Mouse (Mus musculus) heart, postnatal 10 days (tissue): ENCODE results near the gene Gm10715. TPM values are rescaled to one million over a fixed set of nuclear protein-coding genes. Genes with fewer than 3 reads are reported as not detected.
"Not testable (repeated sequence)": the region's sequence is repeated elsewhere in the genome, so short reads cannot be mapped to it uniquely, and the experiment has no call there.

ENCODE experiments used
- DNase-seq, 2 experiments: peaks; one replicate each; pipeline ENCODE4 v3.0.0; 2021
- intact Hi-C: fragments of 180-260 bp; cut with DNase I; formaldehyde crosslinking; loops from one replicate; pipeline ENCODE4 v1.15.1; 2025
- total RNA-seq, 2 experiments: library from RNA; stranded (reverse); gene quantifications; 2 replicates each; pipeline ENCODE4 v1.2.3; 2021

The Gm10715 gene
- total RNA-seq: not detected

- DNase-seq, intact Hi-C loops: not testable (repeated sequence)
Measured at GRCm38 (mm10) chr9:3036577-3036976, at the start of gene Gm10715. Gm10715 (plus strand) TSS chr9:3036877.

GRCm38 (mm10) chr9:3000445-3000972 lies 36.2 kb upstream of the Gm10715 start, which contains the start of gene Gm10722:
Gm10722 (plus strand) TSS chr9:3000922.
- peak; percentile 22 to 31 for DNase-seq
- intact Hi-C loops: not testable (repeated sequence)

GRCm38 (mm10) chr9:3001006-3001405 lies 35.7 kb upstream of the Gm10715 start:
- DNase-seq: peak; percentile 21 to 41
- intact Hi-C loops: not testable (repeated sequence)

DNA sequence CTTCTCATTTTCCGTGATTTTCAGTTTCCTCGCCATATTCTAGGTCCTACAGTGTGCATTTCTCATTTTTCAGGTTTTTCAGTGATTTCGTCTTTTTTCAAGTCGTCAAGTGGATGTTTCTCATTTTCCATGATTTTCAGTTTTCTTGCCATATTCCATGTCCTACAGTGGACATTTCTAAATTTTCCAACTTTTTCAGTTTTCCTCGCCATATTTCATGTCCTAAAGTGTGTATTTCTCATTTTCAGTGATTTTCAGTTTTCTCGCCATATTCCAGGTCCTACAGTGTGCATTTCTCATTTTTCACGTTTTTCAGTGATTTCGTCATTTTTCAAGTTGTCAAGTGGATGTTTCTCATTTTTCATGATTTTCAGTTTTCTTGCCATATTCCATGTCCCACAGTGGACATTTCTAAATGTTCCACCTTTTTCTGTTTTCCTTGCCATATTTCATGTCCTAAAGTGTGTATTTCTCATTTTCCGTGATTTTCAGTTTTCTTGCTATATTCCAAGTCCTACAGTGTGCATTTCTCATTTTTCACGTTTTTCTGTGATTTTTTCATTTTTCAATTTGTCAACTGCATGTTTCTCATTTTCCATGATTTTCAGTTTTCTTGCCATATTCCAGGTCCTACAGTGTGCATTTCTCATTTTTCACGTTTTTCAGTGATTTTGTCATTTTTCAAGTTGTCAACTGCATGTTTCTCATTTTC lies 34.6 kb upstream of the Gm10715 start:
- peak; percentile 98 to 100 for DNase-seq
- intact Hi-C loops: not testable (repeated sequence)

- intact Hi-C loops, DNase-seq: not testable (repeated sequence)
Measured at GRCm38 (mm10) chr9:3002794-3003396, 33.8 kb upstream of the Gm10715 start, which contains the start of gene Gm11168. Gm11168 (plus strand) TSS chr9:3003346.

GRCm38 (mm10) chr9:3006179-3006578 lies 30.5 kb upstream of the Gm10715 start:
- intact Hi-C loops, DNase-seq: not testable (repeated sequence)

- intact Hi-C loops: not testable (repeated sequence)
- DNase-seq: peak; percentile 91 to 95
Measured at GRCm38 (mm10) chr9:3006636-3007035, 30.0 kb upstream of the Gm10715 start.

GRCm38 (mm10) chr9:3007272-3007671 lies 29.4 kb upstream of the Gm10715 start:
- intact Hi-C loops, DNase-seq: not testable (repeated sequence)

GRCm38 (mm10) chr9:3009331-3009730 lies 27.3 kb upstream of the Gm10715 start:
- DNase-seq, intact Hi-C loops: not testable (repeated sequence)

- DNase-seq, intact Hi-C loops: not testable (repeated sequence)
Measured at GRCm38 (mm10) chr9:3012054-3012621, 24.5 kb upstream of the Gm10715 start.

- DNase-seq, intact Hi-C loops: not testable (repeated sequence)
Measured at GRCm38 (mm10) chr9:3012733-3013279, 23.9 kb upstream of the Gm10715 start, which contains the start of gene Gm10721. Gm10721 (plus strand) TSS chr9:3013140.

DNA sequence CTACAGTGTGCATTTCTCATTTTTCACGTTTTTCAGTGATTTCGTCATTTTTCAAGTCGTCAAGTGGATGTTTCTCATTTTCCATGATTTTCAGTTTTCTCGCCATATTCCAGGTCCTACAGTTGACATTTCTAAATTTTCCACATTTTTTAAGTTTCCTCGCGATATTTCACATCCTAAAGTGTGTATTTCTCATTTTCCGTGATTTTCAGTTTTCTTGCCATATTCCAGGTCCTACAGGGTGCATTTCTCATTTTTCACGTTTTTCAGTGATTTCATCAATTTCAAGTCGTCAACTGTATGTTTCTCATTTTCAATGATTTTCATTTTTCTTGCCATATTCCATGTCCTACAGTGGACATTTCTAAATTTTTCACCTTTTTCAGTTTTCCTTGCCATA lies 21.3 kb upstream of the Gm10715 start, which contains the start of gene Gm10720:
Gene Gm10720 (plus strand): TSS at position 301 of the 400 bp plus-strand sequence.
- DNase-seq, intact Hi-C loops: not testable (repeated sequence)

DNA sequence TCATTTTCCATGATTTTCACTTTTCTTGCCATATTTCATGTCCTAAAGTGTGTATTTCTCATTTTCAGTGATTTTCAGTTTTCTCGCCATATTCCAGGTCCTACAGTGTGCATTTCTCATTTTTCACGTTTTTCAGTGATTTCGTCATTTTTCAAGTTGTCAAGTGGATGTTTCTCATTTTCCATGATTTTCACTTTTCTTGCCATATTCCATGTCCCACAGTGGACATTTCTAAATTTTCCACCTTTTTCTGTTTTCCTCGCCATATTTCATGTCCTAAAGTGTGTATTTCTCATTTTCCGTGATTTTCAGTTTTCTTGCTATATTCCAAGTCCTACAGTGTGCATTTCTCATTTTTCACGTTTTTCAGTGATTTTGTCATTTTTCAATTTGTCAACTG lies 20.8 kb upstream of the Gm10715 start:
- peak in 1 of 2 experiments; percentile 1 for DNase-seq
- intact Hi-C loops: not testable (repeated sequence)

GRCm38 (mm10) chr9:3017108-3017507 lies 19.6 kb upstream of the Gm10715 start, which contains the start of gene Gm10719:
Gm10719 (plus strand) TSS chr9:3017408.
- DNase-seq, intact Hi-C loops: not testable (repeated sequence)

- peak in 1 of 2 experiments; percentile 60 for DNase-seq
- intact Hi-C loops: not testable (repeated sequence)
Measured at GRCm38 (mm10) chr9:3018944-3019343, 17.7 kb upstream of the Gm10715 start.

- intact Hi-C loops: not testable (repeated sequence)
- peak; percentile 52 to 68 for DNase-seq
Measured at GRCm38 (mm10) chr9:3019835-3020727, 16.6 kb upstream of the Gm10715 start.

GRCm38 (mm10) chr9:3022316-3023008 lies 14.2 kb upstream of the Gm10715 start:
- intact Hi-C loops: not testable (repeated sequence)
- DNase-seq: peak; percentile 65 to 79

- intact Hi-C loops: not testable (repeated sequence)
- peak; percentile 15 to 27 for DNase-seq
Measured at GRCm38 (mm10) chr9:3023312-3023984, 13.2 kb upstream of the Gm10715 start, which contains the start of gene Gm10718. Gm10718 (plus strand) TSS chr9:3023547.
